Mouse (Mus musculus) neural tube, embryonic 11.5 days (tissue): ENCODE results near the gene 4833439L19Rik. TPM values are rescaled to one million over a fixed set of nuclear protein-coding genes. Genes with fewer than 3 reads are reported as not detected.

Experiments used
- ATAC-seq: fragments of 200-750 bp; cut with Nextera tagmentation; 2 replicates; pipeline ENCODE4 v1.8.0; 2017; ENCODE audit warnings: moderate number of reproducible peaks, mild to moderate bottlenecking, moderate TSS enrichment, moderate library complexity; ENCODE audit not compliant: insufficient read depth, low FRiP score, low TSS enrichment
- DNase-seq: peaks from one replicate; pipeline ENCODE4 v3.0.0-alpha.2; 2015; ENCODE audit warnings: low spot score
- H3K27ac ChIP-seq: fragments of 300-500 bp; sonication (generic); 2 replicates; pipeline ENCODE4 v1.5.1; 2014; ENCODE audit warnings: low read depth, mild to moderate bottlenecking, low read length
- H3K27me3 ChIP-seq: fragments of 300-500 bp; sonication (generic); 2 replicates; pipeline ENCODE4 v1.6.1; 2014; ENCODE audit warnings: mild to moderate bottlenecking, low read length, mixed read lengths; ENCODE audit not compliant: control insufficient read depth, insufficient read depth
- H3K36me3 ChIP-seq: fragments of 300-500 bp; sonication (generic); 2 replicates; pipeline ENCODE4 v1.6.1; 2014; ENCODE audit warnings: mild to moderate bottlenecking, low read length, moderate library complexity, mixed read lengths; ENCODE audit not compliant: control insufficient read depth, insufficient read depth
- H3K4me1 ChIP-seq: fragments of 300-500 bp; sonication (generic); 2 replicates; pipeline ENCODE4 v1.6.1; 2014; ENCODE audit warnings: low read length, mixed read lengths; ENCODE audit not compliant: control insufficient read depth, insufficient read depth
- H3K4me2 ChIP-seq: fragments of 300-500 bp; sonication (generic); 2 replicates; pipeline ENCODE4 v1.6.1; 2014; ENCODE audit warnings: low read depth, mild to moderate bottlenecking, moderate library complexity
- H3K4me3 ChIP-seq: fragments of 300-500 bp; sonication (generic); 2 replicates; pipeline ENCODE4 v1.5.1; 2014; ENCODE audit warnings: low read depth, low read length
- H3K9ac ChIP-seq: fragments of 300-500 bp; sonication (generic); 2 replicates; pipeline ENCODE4 v1.6.1; 2014; ENCODE audit warnings: mild to moderate bottlenecking, low read length
- H3K9me3 ChIP-seq: fragments of 300-500 bp; sonication (generic); 2 replicates; pipeline ENCODE4 v1.6.1; 2016; ENCODE audit warnings: low read length; ENCODE audit not compliant: control insufficient read depth
- WGBS: fragments of 180-500 bp; shearing (Covaris S2); extraction: QIAGEN DNeasy Blood & Tissue Kit; methylation state at CpG from one replicate; pipeline ENCODE4 v1.1.7; 2014; 5-methylcytosine and 5-hydroxymethylcytosine counted together
- polyA plus RNA-seq: library from polyadenylated mRNA; unstranded; fragments of >200 nt; fragmentation: Nextera tagmentation; extraction: Ambion mirVana; gene quantifications from 2 replicates; pipeline ENCODE4 v1.2.1, GENCODE M21; 2014

The 4833439L19Rik gene
- polyA plus RNA-seq, 1 experiment from 2014 or later: 284 TPM

- H3K27me3 ChIP-seq: no peaks in the 10 kb centered on the region
- no peak overlapping the region for H3K9ac ChIP-seq
- peaks cover 20% of the 10 kb centered on the region for H3K36me3 ChIP-seq
- peaks cover 8% of the 10 kb centered on the region for H3K4me1 ChIP-seq
- WGBS: 90% methylated on average over 7 of the region's 7 CpGs
- no peak overlapping the region for H3K4me2 ChIP-seq
- no peaks in the 10 kb centered on the region for H3K9me3 ChIP-seq
- ATAC-seq: no peak
- H3K4me3 ChIP-seq: no peak overlapping the region
- DNase-seq: no peak
- no peak overlapping the region for H3K27ac ChIP-seq
Observed at GRCm38 (mm10) chr13:54562562-54562961, 2.7 kb downstream of the 4833439L19Rik start.

DNA sequence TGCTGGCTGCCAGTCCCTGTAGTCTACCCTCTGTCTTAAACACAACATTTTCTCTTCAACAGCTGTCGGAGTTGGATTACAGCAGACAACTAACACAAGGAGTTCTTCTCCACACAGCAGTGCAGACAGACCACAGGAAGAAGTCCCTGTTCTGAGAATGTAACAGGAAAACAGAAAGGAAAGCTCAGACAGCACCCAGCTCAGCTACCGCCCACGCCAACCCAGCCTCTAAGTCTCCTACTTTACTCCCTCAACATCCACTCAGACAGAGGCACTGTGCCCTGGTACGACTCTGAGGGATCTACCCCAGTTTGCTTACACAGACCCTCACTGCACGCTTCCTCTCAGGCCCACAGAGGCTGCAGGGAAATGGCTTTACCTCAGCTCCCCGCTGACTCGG lies 4.6 kb downstream of the 4833439L19Rik start:
- H3K4me1 ChIP-seq: peaks cover 8% of the 10 kb centered on the region
- DNase-seq (no peak), ATAC-seq (no peak)
- H3K27me3 ChIP-seq: no peaks in the 10 kb centered on the region
- no peak overlapping the region for H3K9ac ChIP-seq
- no peak overlapping the region for H3K27ac ChIP-seq
- no peak overlapping the region for H3K4me2 ChIP-seq
- no peak overlapping the region for H3K4me3 ChIP-seq
- no peaks in the 10 kb centered on the region for H3K9me3 ChIP-seq
- peaks cover 28% of the 10 kb centered on the region for H3K36me3 ChIP-seq
- WGBS: 92% methylated on average over 7 of the region's 7 CpGs

GRCm38 (mm10) chr13:54559656-54560055 lies 5.6 kb downstream of the 4833439L19Rik start:
- ATAC-seq (no peak), DNase-seq (no peak)
- Histone ChIP-seq H3K9me3 (no peaks in the 10 kb centered on the region), H3K27ac (no peak overlapping the region), H3K9ac (no peak overlapping the region), H3K4me2 (no peak overlapping the region), H3K27me3 (no peaks in the 10 kb centered on the region), H3K4me1 (peaks cover 8% of the 10 kb centered on the region), H3K4me3 (no peak overlapping the region), H3K36me3 (peaks cover 29% of the 10 kb centered on the region)
- 93% methylated on average over 2 of the region's 2 CpGs for WGBS

DNA sequence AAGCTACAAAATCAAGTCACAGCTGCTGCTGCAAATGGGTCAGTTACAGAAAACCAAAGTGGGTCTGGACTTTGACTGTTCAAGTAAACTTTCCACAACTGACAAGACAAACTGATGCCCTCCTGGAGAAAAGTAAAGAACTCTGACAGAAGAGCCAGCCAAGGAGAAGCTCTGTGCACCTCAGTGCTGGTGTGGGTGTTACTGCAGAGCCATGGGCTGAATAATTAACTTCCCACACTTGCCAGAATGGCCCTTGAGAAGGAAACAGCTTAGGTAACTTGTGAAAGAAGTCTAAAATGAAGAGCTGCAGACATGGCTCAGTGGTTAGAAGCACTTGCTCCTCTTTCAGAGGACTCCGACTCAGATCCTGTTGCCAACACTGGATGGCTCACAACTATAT lies 7.6 kb downstream of the 4833439L19Rik start:
- H3K4me2 ChIP-seq: no peak overlapping the region
- WGBS: 96% methylated on average over 1 of the region's 1 CpGs
- H3K27ac ChIP-seq: no peak overlapping the region
- no peaks in the 10 kb centered on the region for H3K9me3 ChIP-seq
- no peaks in the 10 kb centered on the region for H3K4me1 ChIP-seq
- H3K9ac ChIP-seq: no peak overlapping the region
- peaks cover 30% of the 10 kb centered on the region for H3K36me3 ChIP-seq
- H3K4me3 ChIP-seq: no peak overlapping the region
- DNase-seq: no peak
- no peaks in the 10 kb centered on the region for H3K27me3 ChIP-seq
- ATAC-seq: no peak

DNA sequence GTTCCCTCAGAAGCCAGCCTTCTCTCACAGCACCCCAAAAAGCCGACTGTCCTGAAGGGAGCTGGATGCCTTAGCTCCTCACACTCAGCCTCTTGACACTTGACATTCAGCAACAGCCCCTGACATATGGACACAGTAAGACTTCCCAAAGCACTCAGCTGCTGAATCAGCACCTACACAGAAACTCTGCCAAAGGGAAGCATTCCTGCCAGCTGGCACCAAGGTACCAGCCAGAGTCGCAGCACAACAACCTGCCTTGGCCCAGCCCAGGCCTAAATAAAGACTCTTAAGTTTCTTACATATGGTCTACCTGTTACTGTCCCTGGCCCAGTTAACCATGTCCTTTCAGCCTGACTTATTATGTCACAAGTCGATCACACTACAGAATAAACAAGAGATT lies 8.4 kb downstream of the 4833439L19Rik start:
- peaks cover 30% of the 10 kb centered on the region for H3K36me3 ChIP-seq

GRCm38 (mm10) chr13:54556176-54556575 lies 9.1 kb downstream of the 4833439L19Rik start:
- no peak for DNase-seq
- Histone ChIP-seq H3K27me3 (no peaks in the 10 kb centered on the region), H3K27ac (no peak overlapping the region), H3K9me3 (no peaks in the 10 kb centered on the region), H3K36me3 (peaks cover 30% of the 10 kb centered on the region), H3K4me3 (no peak overlapping the region), H3K9ac (no peak overlapping the region), H3K4me1 (no peaks in the 10 kb centered on the region), H3K4me2 (no peak overlapping the region)
- no peak for ATAC-seq
- 91% methylated on average over 9 of the region's 9 CpGs for WGBS

More for the DNA sequence above, 8.4 kb downstream of the 4833439L19Rik start:
- Histone ChIP-seq H3K9ac (no peak overlapping the region), H3K9me3 (no peaks in the 10 kb centered on the region), H3K4me1 (no peaks in the 10 kb centered on the region), H3K27me3 (no peaks in the 10 kb centered on the region), H3K4me2 (no peak overlapping the region), H3K4me3 (no peak overlapping the region), H3K27ac (no peak overlapping the region)
- no peak for DNase-seq
- 94% methylated on average over 3 of the region's 3 CpGs for WGBS
- no peak for ATAC-seq

DNA sequence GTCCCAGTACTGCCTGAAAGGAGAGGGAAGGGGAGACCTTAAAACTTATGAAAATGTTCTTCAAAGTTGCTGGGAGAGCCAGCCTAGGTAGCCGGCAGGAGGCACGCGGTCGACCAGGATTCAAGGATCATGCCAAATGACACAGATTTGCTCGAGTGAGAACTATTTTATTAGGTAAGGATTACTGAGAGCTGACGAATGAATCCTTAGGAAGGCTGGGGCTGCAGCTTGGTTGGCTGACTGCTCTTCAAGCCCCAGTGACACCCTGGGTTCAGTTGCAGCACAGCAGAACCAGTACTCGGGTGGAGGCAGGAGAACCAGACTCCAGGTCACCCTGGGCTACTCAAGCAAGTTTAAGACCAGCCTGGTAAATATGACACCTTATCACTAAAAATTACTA lies 17.2 kb downstream of the 4833439L19Rik start:
- Histone ChIP-seq H3K4me1 (no peaks in the 10 kb centered on the region), H3K9ac (no peak overlapping the region), H3K4me3 (no peak overlapping the region), H3K9me3 (no peaks in the 10 kb centered on the region), H3K27me3 (no peaks in the 10 kb centered on the region), H3K36me3 (peaks cover 7% of the 10 kb centered on the region; the same call in 1 of the 2 replicates), H3K27ac (no peak overlapping the region), H3K4me2 (no peak overlapping the region)
- no peak for ATAC-seq
- WGBS: 90% methylated on average over 7 of the region's 7 CpGs
- no peak for DNase-seq

GRCm38 (mm10) chr13:54532134-54532533 lies 33.1 kb downstream of the 4833439L19Rik start:
- H3K27me3 ChIP-seq: no peaks in the 10 kb centered on the region
- no peak overlapping the region for H3K9ac ChIP-seq
- no peak overlapping the region for H3K27ac ChIP-seq
- no peak overlapping the region for H3K4me3 ChIP-seq
- H3K4me1 ChIP-seq: no peaks in the 10 kb centered on the region
- DNase-seq (no peak), ATAC-seq (no peak)
- no peak overlapping the region for H3K4me2 ChIP-seq
- H3K36me3 ChIP-seq: peaks cover 4% of the 10 kb centered on the region; the same call in 1 of the 2 replicates
- H3K9me3 ChIP-seq: no peaks in the 10 kb centered on the region

GRCm38 (mm10) chr13:54527140-54527539 lies 38.1 kb downstream of the 4833439L19Rik start:
- H3K4me2 ChIP-seq: no peak overlapping the region
- no peak overlapping the region for H3K27ac ChIP-seq
- no peak for DNase-seq
- H3K9me3 ChIP-seq: no peaks in the 10 kb centered on the region
- H3K27me3 ChIP-seq: no peaks in the 10 kb centered on the region
- 91% methylated on average over 6 of the region's 6 CpGs for WGBS
- H3K9ac ChIP-seq: no peak overlapping the region
- no peak for ATAC-seq
- H3K4me3 ChIP-seq: no peak overlapping the region
- H3K36me3 ChIP-seq: peaks cover 8% of the 10 kb centered on the region
- no peaks in the 10 kb centered on the region for H3K4me1 ChIP-seq
